ENCODE assay signal across 28 mouse cellular contexts in genomic region chr8:88664121-88664520, GRCm38 (mm10). TPM values are rescaled to one million over a fixed set of nuclear protein-coding genes. Genes with fewer than 3 reads are reported as not detected.
DNase-seq lines count a peak whose midpoint lies in the region; ATAC-seq and TF ChIP-seq lines count a peak whose summit lies in the region.
"Had no signal": no experiment of that assay in that cellular context is flagged by ENCODE, and none has a peak within 500 bp of the region (broad histone marks: within the 10 kb centered on the region; RNA-seq: fewer than 3 reads in every experiment).

No protein-coding gene starts in this region.

- H3K9me3 ChIP-seq in limb, embryonic 15.5 days, result no peaks in the 10 kb centered on the region
- H3K9me3 ChIP-seq in limb, embryonic 10.5 days (replicated peaks), result no peaks in the 10 kb centered on the region
- H3K9me3 ChIP-seq: embryonic facial prominence, embryonic 13.5 days; forebrain, embryonic 10.5 days; forebrain, embryonic 15.5 days; limb, embryonic 12.5 days; lung, embryonic 15.5 days; midbrain, embryonic 12.5 days; neural tube, embryonic 13.5 days had no signal

- H3K4me1 ChIP-seq in limb, embryonic 15.5 days, result no peaks in the 10 kb centered on the region
- peaks cover 19% of the 10 kb centered on the region for H3K4me1 ChIP-seq in limb, embryonic 10.5 days
- H3K4me1 ChIP-seq: lung, embryonic 15.5 days had no signal

- 0 out of 2 replicates have a peak, but pooled peaks have one; percentile 20 for ATAC-seq in limb, embryonic 15.5 days (ENCODE audit: insufficient number of reproducible peaks, low FRiP score, low TSS enrichment, low read depth)
- ATAC-seq: activated CD4-positive, CD25-positive, alpha-beta regulatory T cell, adult 4 months; forebrain, embryonic 15.5 days; inflammation-experienced regulatory T-cells, adult 6 months had no signal

- no peak overlapping the region for H3K4me2 ChIP-seq in limb, embryonic 15.5 days
- H3K4me2 ChIP-seq: embryonic facial prominence, embryonic 13.5 days; forebrain, embryonic 15.5 days; heart, embryonic 11.5 days; hindbrain, embryonic 14.5 days; limb, embryonic 12.5 days; liver, embryonic 11.5 days; lung, embryonic 15.5 days; midbrain, embryonic 12.5 days; neural tube, embryonic 13.5 days had no signal

- no peak overlapping the region for H3K27ac ChIP-seq in limb, embryonic 15.5 days
- H3K27ac ChIP-seq in limb, embryonic 10.5 days, result no peak overlapping the region
- H3K27ac ChIP-seq in layer of hippocampus, adult 2 months, result no peak overlapping the region
- H3K27ac ChIP-seq: embryonic facial prominence, embryonic 13.5 days; forebrain, embryonic 10.5 days; forebrain, embryonic 15.5 days; gastrocnemius, adult 2 months; hindbrain, embryonic 14.5 days; limb, embryonic 12.5 days; lung, embryonic 15.5 days; midbrain, embryonic 12.5 days; neural tube, embryonic 13.5 days had no signal

- no peak for DNase-seq in limb, embryonic 10.5 days (ENCODE audit: low spot score)
- DNase-seq in kidney, adult 8-10 months, result peak; percentile 88 to 90
- peak; percentile 80 for DNase-seq in kidney, postnatal 14 days
- DNase-seq in heart, postnatal 4 days, result no peak
- DNase-seq in retina, embryonic 14.5 days (ENCODE audit: low spot score), result no peak
- DNase-seq in layer of hippocampus, adult 2 months (ENCODE audit: low spot score in 2 of 2), result no peak
- DNase-seq: adrenal gland, adult 8-10 months; cerebellum, adult 11 months; gastrocnemius, adult 2 months; gastrocnemius, postnatal 36 days; heart, adult 18-20 months; layer of hippocampus, adult 9-11 months; lung, postnatal 36 days; thymus, adult 2 months; thymus, postnatal 36 days had no signal

- 87% methylated on average over 16 of the region's 16 CpGs for WGBS in limb, embryonic 15.5 days
- WGBS in limb, embryonic 10.5 days, result 89% methylated on average over 16 of the region's 16 CpGs

- H3K27me3 ChIP-seq in limb, embryonic 15.5 days, result no peaks in the 10 kb centered on the region
- H3K27me3 ChIP-seq in limb, embryonic 10.5 days (ENCODE audit: low read depth, poor library complexity, severe bottlenecking), result no peaks in the 10 kb centered on the region
- H3K27me3 ChIP-seq: embryonic facial prominence, embryonic 13.5 days; forebrain, embryonic 15.5 days; lung, embryonic 15.5 days; midbrain, embryonic 12.5 days; neural tube, embryonic 13.5 days had no signal

- no peak overlapping the region for H3K9ac ChIP-seq in limb, embryonic 15.5 days
- H3K9ac ChIP-seq: embryonic facial prominence, embryonic 13.5 days; forebrain, embryonic 15.5 days; hindbrain, embryonic 14.5 days; limb, embryonic 12.5 days; lung, embryonic 15.5 days; midbrain, embryonic 12.5 days; neural tube, embryonic 13.5 days had no signal

- no peaks in the 10 kb centered on the region for H3K36me3 ChIP-seq in limb, embryonic 15.5 days
- no peaks in the 10 kb centered on the region for H3K36me3 ChIP-seq in limb, embryonic 10.5 days
- H3K36me3 ChIP-seq: forebrain, embryonic 10.5 days; forebrain, embryonic 15.5 days; limb, embryonic 12.5 days; lung, embryonic 15.5 days; midbrain, embryonic 12.5 days; neural tube, embryonic 13.5 days had no signal

- H3K4me3 ChIP-seq in limb, embryonic 15.5 days, result no peak overlapping the region
- no peak overlapping the region for H3K4me3 ChIP-seq in limb, embryonic 10.5 days
- no peak overlapping the region for H3K4me3 ChIP-seq in layer of hippocampus, adult 2 months
- H3K4me3 ChIP-seq: embryonic facial prominence, embryonic 13.5 days; forebrain, embryonic 10.5 days; forebrain, embryonic 15.5 days; gastrocnemius, adult 2 months; limb, embryonic 12.5 days; lung, embryonic 15.5 days; midbrain, embryonic 12.5 days; neural tube, embryonic 13.5 days had no signal

- TF ChIP-seq CTCF in layer of hippocampus, adult 2 months (conservative IDR thresholded peaks at IDR 0.05), result no peak

RNA-seq across cellular contexts. Expression of gene Nod2, which starts 17.0 kb away (rescaled TPM):
- 0.23 and 0.29 TPM in 2 replicates for polyA plus RNA-seq in limb, embryonic 15.5 days (2015; fragmentation: Nextera tagmentation; extraction: Ambion mirVana)
- 0.10 and 0.18 TPM in 2 replicates for polyA plus RNA-seq in limb, embryonic 10.5 days (2016; fragmentation: Nextera tagmentation; extraction: Ambion mirVana)
- 1 to 10 TPM in 1 of 2 experiments, under 1 TPM in 1; 0.79 to 1.1 TPM for total RNA-seq in heart, postnatal 4 days (2021)
- under 1 TPM; 0.15 to 0.39 TPM for total RNA-seq in layer of hippocampus, adult 2 months (2021)
- polyA plus RNA-seq: neural tube, embryonic 13.5 days had no signal

RNA-seq across cellular contexts. Expression of gene Snx20, which starts 28.2 kb away (rescaled TPM):
- 2.2 and 2.4 TPM in 2 replicates for polyA plus RNA-seq in limb, embryonic 15.5 days (2015; fragmentation: Nextera tagmentation; extraction: Ambion mirVana)
- polyA plus RNA-seq in limb, embryonic 10.5 days (2016; fragmentation: Nextera tagmentation; extraction: Ambion mirVana), result 0.31 and 0.63 TPM in 2 replicates
- 1 to 10 TPM; 1.2 to 2.1 TPM for total RNA-seq in heart, postnatal 4 days (2021)
- total RNA-seq in layer of hippocampus, adult 2 months (2021), result 1 to 10 TPM; 1.4 to 2.0 TPM

RNA-seq across cellular contexts. Expression of gene Cyld, which starts 32.7 kb away (rescaled TPM):
- polyA plus RNA-seq in limb, embryonic 15.5 days (2015; fragmentation: Nextera tagmentation; extraction: Ambion mirVana), result 13.7 and 14.0 TPM in 2 replicates
- polyA plus RNA-seq in limb, embryonic 10.5 days (2016; fragmentation: Nextera tagmentation; extraction: Ambion mirVana), result 8.2 and 13.4 TPM in 2 replicates
- total RNA-seq in heart, postnatal 4 days (2021), result 10 to 100 TPM; 18.8 to 20.3 TPM
- 10 to 100 TPM; 86.9 to 91.5 TPM for total RNA-seq in layer of hippocampus, adult 2 months (2021)

Comparison
In these comparisons a context has a peak if more than half of its experiments do, and no peak if none do; other contexts are left out.
1. DNase-seq: peak in kidney, adult 8-10 months (2 of 2) and kidney, postnatal 14 days (single experiment); none in limb, embryonic 10.5 days (single experiment), heart, postnatal 4 days (single experiment), retina, embryonic 14.5 days (single experiment) and layer of hippocampus, adult 2 months (0 of 2).
2. RNA of gene Cyld, which starts 32.7 kb away (total RNA-seq): 86.9 to 91.5 TPM in layer of hippocampus, adult 2 months; 18.8 to 20.3 TPM in heart, postnatal 4 days; every median in the first group is over 4 times any median in the second.